In the genomic region with DNA sequence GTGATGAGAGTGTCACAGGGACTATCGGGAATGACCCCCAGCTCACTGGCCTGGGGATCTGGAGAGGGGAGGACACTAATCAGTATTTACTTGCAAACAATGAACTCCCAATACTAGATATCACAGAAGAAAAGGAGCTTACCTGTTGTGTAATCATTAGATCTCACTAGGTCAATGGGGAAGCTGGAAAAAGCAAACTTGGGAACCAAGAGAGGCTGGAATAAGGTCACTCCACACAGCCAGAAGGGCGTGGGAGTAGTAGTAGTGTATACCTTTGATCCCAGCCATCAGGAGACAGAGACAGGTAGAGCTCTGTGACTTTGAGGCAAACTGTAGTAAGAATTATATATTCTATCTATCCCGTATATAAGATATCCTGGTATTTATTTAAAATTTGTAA, we compare ENCODE assay signal across 19 mouse cellular contexts.
"Had no signal": no experiment of that assay in that cellular context is flagged by ENCODE, and none has a peak within 500 bp of the region (broad histone marks: within the 10 kb centered on the region; RNA-seq: fewer than 3 reads in every experiment).

No protein-coding gene starts in this region.

- H3K36me3 ChIP-seq: limb, embryonic 12.5 days; limb, embryonic 15.5 days; liver, embryonic 15.5 days; lung, embryonic 15.5 days; midbrain, embryonic 10.5 days; midbrain, embryonic 13.5 days; neural tube, embryonic 13.5 days; stomach, embryonic 15.5 days had no signal

- H3K4me2 ChIP-seq: limb, embryonic 12.5 days; limb, embryonic 15.5 days; liver, embryonic 15.5 days; lung, embryonic 15.5 days; midbrain, embryonic 13.5 days; neural tube, embryonic 13.5 days; stomach, embryonic 15.5 days had no signal

- H3K27ac ChIP-seq: kidney, postnatal 0 days; limb, embryonic 12.5 days; limb, embryonic 15.5 days; liver, embryonic 15.5 days; lung, embryonic 15.5 days; midbrain, embryonic 10.5 days; midbrain, embryonic 13.5 days; neural tube, embryonic 13.5 days had no signal

- DNase-seq: lung, adult 18-20 months; lung, postnatal 10 days; lung, postnatal 36 days; retina, postnatal 1 day; right cerebral cortex, postnatal 25 days; spleen, adult 18-20 months; thymus, postnatal 25 days had no signal

- H3K9me3 ChIP-seq: limb, embryonic 12.5 days; limb, embryonic 15.5 days; liver, embryonic 15.5 days; lung, embryonic 15.5 days; midbrain, embryonic 10.5 days; midbrain, embryonic 13.5 days; neural tube, embryonic 13.5 days; stomach, embryonic 15.5 days had no signal

- H3K4me3 ChIP-seq: limb, embryonic 12.5 days; limb, embryonic 15.5 days; liver, embryonic 15.5 days; lung, embryonic 15.5 days; megakaryocyte, embryonic 14.5 days; midbrain, embryonic 10.5 days; midbrain, embryonic 13.5 days; myocyte; neural tube, embryonic 13.5 days; stomach, embryonic 15.5 days had no signal

- ATAC-seq: intestine, embryonic 16.5 days had no signal

- H3K9ac ChIP-seq: limb, embryonic 12.5 days; limb, embryonic 15.5 days; liver, embryonic 15.5 days; lung, embryonic 15.5 days; midbrain, embryonic 13.5 days; neural tube, embryonic 13.5 days; stomach, embryonic 15.5 days had no signal

- H3K27me3 ChIP-seq: limb, embryonic 12.5 days; limb, embryonic 15.5 days; liver, embryonic 15.5 days; lung, embryonic 15.5 days; midbrain, embryonic 13.5 days; neural tube, embryonic 13.5 days; stomach, embryonic 15.5 days had no signal
